Mouse (Mus musculus): Measurements from ENCODE around the gene Wdr53. TPM values are rescaled to one million over a fixed set of nuclear protein-coding genes. Genes with fewer than 3 reads are reported as not detected.
"Not testable (repeated sequence)": the region's sequence is repeated elsewhere in the genome, so short reads cannot be mapped to it uniquely, and the experiment has no call there.

Wdr53 gene
- polyA plus RNA-seq, 1 experiment from 2014 or later, result 14.4 TPM

DNA sequence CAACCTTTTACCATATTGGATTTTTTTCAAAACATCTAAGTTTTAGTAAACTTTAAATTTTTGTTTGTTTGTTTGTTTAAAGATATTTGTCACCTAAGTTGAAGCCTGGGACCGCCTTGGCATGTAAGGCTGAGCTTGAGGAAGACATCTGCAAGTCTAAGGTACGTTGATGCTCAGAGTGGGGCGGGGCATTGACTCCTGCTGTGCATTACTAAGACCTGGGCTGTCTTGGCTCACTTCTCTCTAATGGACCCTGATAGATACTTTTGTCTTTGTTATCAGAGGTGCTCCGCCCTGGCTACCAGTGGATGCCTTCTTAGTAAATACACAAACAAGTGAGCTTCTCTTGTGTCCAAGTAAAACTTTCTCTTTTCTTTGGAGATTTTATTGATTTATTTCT lies 44.8 kb downstream of the Wdr53 start:
- Histone ChIP-seq H3K9me3 (no peaks in the 10 kb centered on the region), H3K4me1 (no peaks in the 10 kb centered on the region), H3K36me3 (peaks cover 58% of the 10 kb centered on the region), H3K27me3 (no peaks in the 10 kb centered on the region), H3K4me3 (no peak overlapping the region), H3K9ac (replicated peaks) (no peak overlapping the region), H3K4me2 (replicated peaks) (no peak overlapping the region), H3K27ac (replicated peaks) (no peak overlapping the region)
- WGBS, result 97% methylated on average over 4 of the region's 4 CpGs
- ATAC-seq (ENCODE audit: low FRiP score, low read depth), result no peak

GRCm38 (mm10) chr16:32299617-32300016 lies 52.6 kb downstream of the Wdr53 start:
- H3K27me3 ChIP-seq; H3K9ac ChIP-seq (replicated peaks); H3K4me2 ChIP-seq (replicated peaks); H3K27ac ChIP-seq (replicated peaks); H3K9me3 ChIP-seq; H3K4me1 ChIP-seq; ATAC-seq (ENCODE audit: low FRiP score, low read depth); H3K4me3 ChIP-seq: not testable (repeated sequence)
- WGBS, result 95% methylated on average over 4 of the region's 4 CpGs
- H3K36me3 ChIP-seq, result peaks cover 44% of the 10 kb centered on the region

DNA sequence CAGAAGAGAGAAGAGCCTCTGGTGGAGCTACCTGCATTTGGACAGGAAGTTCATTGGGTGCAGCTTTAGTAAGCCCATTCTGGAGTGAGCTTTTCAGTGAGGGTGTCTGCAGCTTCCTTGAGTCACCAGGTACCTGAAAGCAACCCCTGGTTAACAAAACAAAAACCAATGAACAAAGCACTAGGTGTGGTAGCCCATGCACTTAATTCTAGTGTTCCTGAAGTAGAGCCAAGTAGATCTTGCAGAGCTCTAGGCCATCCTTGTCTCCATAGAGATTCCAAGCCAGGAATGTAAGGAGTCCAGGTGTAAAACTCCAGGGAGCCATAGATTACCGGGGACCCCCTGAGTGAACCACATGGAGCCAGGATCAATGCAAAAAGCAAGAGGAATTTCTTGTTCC lies 56.0 kb downstream of the Wdr53 start:
- no peaks in the 10 kb centered on the region for H3K4me1 ChIP-seq
- no peaks in the 10 kb centered on the region for H3K27me3 ChIP-seq
- no peak for ATAC-seq (ENCODE audit: low FRiP score, low read depth)
- no peaks in the 10 kb centered on the region for H3K9me3 ChIP-seq
- H3K9ac ChIP-seq (replicated peaks), result no peak overlapping the region
- H3K36me3 ChIP-seq, result peaks cover 21% of the 10 kb centered on the region
- no peak overlapping the region for H3K4me2 ChIP-seq (replicated peaks)
- no peak overlapping the region for H3K27ac ChIP-seq (replicated peaks)
- no peak overlapping the region for H3K4me3 ChIP-seq
- 50% methylated on average over 1 of the region's 1 CpGs for WGBS

GRCm38 (mm10) chr16:32303886-32304285 lies 56.9 kb downstream of the Wdr53 start:
- Histone ChIP-seq H3K4me2 (replicated peaks) (no peak overlapping the region), H3K36me3 (peaks cover 13% of the 10 kb centered on the region), H3K4me3 (no peak overlapping the region), H3K4me1 (no peaks in the 10 kb centered on the region), H3K9me3 (no peaks in the 10 kb centered on the region), H3K27me3 (no peaks in the 10 kb centered on the region), H3K9ac (replicated peaks) (no peak overlapping the region), H3K27ac (replicated peaks) (no peak overlapping the region)
- no peak for ATAC-seq (ENCODE audit: low FRiP score, low read depth)
- WGBS, result 94% methylated on average over 7 of the region's 7 CpGs

MicroRNAs encoded within 50 kb of the gene (microRNA counts, 519-probe panel; counts per million panel counts)
- microRNA mmu-miR-1946a, result not detected

Small RNAs within 50 kb of the gene (microRNA-seq; reads per million reads assigned to microRNA genes)
- not detected for gene Mir1946a

Other genes with a start within 250 kb of the Wdr53 start
- gene Senp5, start 243.9 kb upstream of the Wdr53 start, polyA plus RNA-seq (2016; fragmentation: Nextera tagmentation; extraction: Ambion mirVana), result 25.7 and 26.0 TPM in 2 replicates
- gene Pak2, start 167.9 kb upstream of the Wdr53 start, polyA plus RNA-seq (2016; fragmentation: Nextera tagmentation; extraction: Ambion mirVana), result 52.2 and 56.2 TPM in 2 replicates
- 133 and 137 TPM in 2 replicates for gene Pigx, start 147.5 kb upstream of the Wdr53 start, polyA plus RNA-seq (2016; fragmentation: Nextera tagmentation; extraction: Ambion mirVana)
- gene Cep19, start 147.4 kb upstream of the Wdr53 start, polyA plus RNA-seq (2016; fragmentation: Nextera tagmentation; extraction: Ambion mirVana), result 42.0 and 42.9 TPM in 2 replicates
- gene Nrros, start 81.6 kb upstream of the Wdr53 start, polyA plus RNA-seq (2016; fragmentation: Nextera tagmentation; extraction: Ambion mirVana), result 6.9 and 9.9 TPM in 2 replicates
- not detected in 2 replicates for gene Bex6, start 67.4 kb upstream of the Wdr53 start, polyA plus RNA-seq (2016; fragmentation: Nextera tagmentation; extraction: Ambion mirVana)
- gene Fbxo45, start 69 bp upstream of the Wdr53 start, polyA plus RNA-seq (2016; fragmentation: Nextera tagmentation; extraction: Ambion mirVana), result 21.5 and 26.8 TPM in 2 replicates
- gene Smco1, start 24.2 kb downstream of the Wdr53 start, polyA plus RNA-seq (2016; fragmentation: Nextera tagmentation; extraction: Ambion mirVana), result not detected in 2 replicates
- gene Rnf168, start 30.2 kb downstream of the Wdr53 start, polyA plus RNA-seq (2016; fragmentation: Nextera tagmentation; extraction: Ambion mirVana), result 37.4 and 41.0 TPM in 2 replicates
- 29.1 and 35.8 TPM in 2 replicates for gene Ubxn7, start 85.0 kb downstream of the Wdr53 start, polyA plus RNA-seq (2016; fragmentation: Nextera tagmentation; extraction: Ambion mirVana)
- gene Tm4sf19, start 153.3 kb downstream of the Wdr53 start, polyA plus RNA-seq (2016; fragmentation: Nextera tagmentation; extraction: Ambion mirVana), result not detected in 2 replicates
- 26.2 and 28.4 TPM in 2 replicates for gene Tctex1d2, start 172.5 kb downstream of the Wdr53 start, polyA plus RNA-seq (2016; fragmentation: Nextera tagmentation; extraction: Ambion mirVana)
- gene Pcyt1a, start 183.7 kb downstream of the Wdr53 start, polyA plus RNA-seq (2016; fragmentation: Nextera tagmentation; extraction: Ambion mirVana), result 43.5 and 46.0 TPM in 2 replicates
- gene Slc51a, start 240.7 kb downstream of the Wdr53 start, polyA plus RNA-seq (2016; fragmentation: Nextera tagmentation; extraction: Ambion mirVana), result 0.18 and 0.24 TPM in 2 replicates
- gene Zdhhc19, start 249.0 kb downstream of the Wdr53 start, polyA plus RNA-seq (2016; fragmentation: Nextera tagmentation; extraction: Ambion mirVana), result not detected in 2 replicates

Measured in midbrain, embryonic 12.5 days (tissue).